Mouse (Mus musculus): ENCODE data around the gene Letm1.

Gene Letm1

GRCm38 (mm10) chr5:33706350-33706629 lies 76.3 kb downstream of the Letm1 start:
- DNase-seq (ENCODE audit: low read depth), result no peak

DNA sequence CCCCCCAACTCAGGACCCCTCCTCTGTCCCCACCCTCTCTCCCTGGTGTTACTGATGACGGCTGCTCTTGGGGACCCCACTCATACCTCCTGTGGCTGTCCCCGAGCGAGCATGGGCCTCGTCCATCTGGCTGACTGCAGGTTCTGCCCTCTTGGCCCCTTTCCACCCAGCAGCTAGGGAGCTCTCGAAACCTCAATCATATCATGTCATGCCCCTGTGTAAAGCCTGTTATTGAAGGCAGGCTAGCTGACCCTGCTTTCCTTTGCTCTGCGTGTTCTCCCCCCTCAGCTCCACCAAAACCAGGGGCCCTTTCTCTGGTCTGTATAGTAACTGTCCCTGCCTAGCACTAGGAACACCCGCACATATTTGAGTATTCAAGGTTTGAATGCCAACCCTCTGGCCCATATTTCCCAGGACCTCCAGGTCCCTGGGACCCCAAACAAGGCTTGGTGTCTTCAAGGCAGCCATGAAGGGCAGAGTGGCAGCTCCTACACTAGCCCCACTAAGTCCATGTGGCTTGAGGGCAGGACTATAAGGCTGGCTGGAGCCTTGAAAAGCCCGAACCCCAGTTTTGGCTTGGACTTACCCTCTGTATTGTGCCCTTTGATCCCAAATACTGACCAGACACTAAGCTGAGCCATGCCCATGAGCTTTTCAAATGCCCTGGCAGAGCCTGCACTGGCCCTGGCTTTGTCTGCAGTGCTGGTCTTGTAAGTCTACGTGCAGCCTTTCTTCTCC lies 76.8 kb downstream of the Letm1 start:
- no peak for DNase-seq (ENCODE audit: low read depth)

GRCm38 (mm10) chr5:33704945-33705611 lies 77.5 kb downstream of the Letm1 start:
- no peak for DNase-seq (ENCODE audit: low read depth)

DNA sequence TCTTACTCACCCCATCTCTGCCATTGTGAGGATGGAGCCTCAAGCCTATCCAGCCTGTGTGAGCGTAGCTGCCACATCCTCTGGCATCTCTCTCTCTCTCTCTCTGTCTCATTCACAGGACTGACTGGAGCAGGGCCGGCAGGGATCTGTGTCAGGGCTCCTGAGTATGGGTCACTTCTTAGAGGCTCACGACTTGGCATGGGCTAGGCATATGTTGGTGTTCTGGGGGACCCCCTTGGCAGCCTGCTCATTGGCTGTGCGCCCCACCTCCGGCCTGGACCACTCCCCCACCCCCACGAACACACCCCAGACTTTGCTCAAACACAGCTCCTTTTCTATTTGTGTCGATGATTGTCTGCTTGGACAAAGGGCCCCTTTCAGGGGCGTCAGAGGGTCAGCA lies 78.6 kb downstream of the Letm1 start:
- no peak for DNase-seq (ENCODE audit: low read depth)

- no peak for DNase-seq (ENCODE audit: low read depth)
Measured at GRCm38 (mm10) chr5:33701832-33702231, 80.8 kb downstream of the Letm1 start.

- no peak for DNase-seq (ENCODE audit: low read depth)
Measured at GRCm38 (mm10) chr5:33700010-33700409, 82.6 kb downstream of the Letm1 start.

- no peak for DNase-seq (ENCODE audit: low read depth)
Measured at GRCm38 (mm10) chr5:33698669-33699068, 83.9 kb downstream of the Letm1 start.

- DNase-seq (ENCODE audit: low read depth), result no peak
Measured at GRCm38 (mm10) chr5:33697947-33698512, 84.6 kb downstream of the Letm1 start.

GRCm38 (mm10) chr5:33697534-33697933 lies 85.1 kb downstream of the Letm1 start:
- DNase-seq (ENCODE audit: low read depth), result no peak

GRCm38 (mm10) chr5:33696430-33696829 lies 86.2 kb downstream of the Letm1 start:
- no peak for DNase-seq (ENCODE audit: low read depth)

GRCm38 (mm10) chr5:33695718-33696121 lies 86.9 kb downstream of the Letm1 start:
- no peak for DNase-seq (ENCODE audit: low read depth)

DNA sequence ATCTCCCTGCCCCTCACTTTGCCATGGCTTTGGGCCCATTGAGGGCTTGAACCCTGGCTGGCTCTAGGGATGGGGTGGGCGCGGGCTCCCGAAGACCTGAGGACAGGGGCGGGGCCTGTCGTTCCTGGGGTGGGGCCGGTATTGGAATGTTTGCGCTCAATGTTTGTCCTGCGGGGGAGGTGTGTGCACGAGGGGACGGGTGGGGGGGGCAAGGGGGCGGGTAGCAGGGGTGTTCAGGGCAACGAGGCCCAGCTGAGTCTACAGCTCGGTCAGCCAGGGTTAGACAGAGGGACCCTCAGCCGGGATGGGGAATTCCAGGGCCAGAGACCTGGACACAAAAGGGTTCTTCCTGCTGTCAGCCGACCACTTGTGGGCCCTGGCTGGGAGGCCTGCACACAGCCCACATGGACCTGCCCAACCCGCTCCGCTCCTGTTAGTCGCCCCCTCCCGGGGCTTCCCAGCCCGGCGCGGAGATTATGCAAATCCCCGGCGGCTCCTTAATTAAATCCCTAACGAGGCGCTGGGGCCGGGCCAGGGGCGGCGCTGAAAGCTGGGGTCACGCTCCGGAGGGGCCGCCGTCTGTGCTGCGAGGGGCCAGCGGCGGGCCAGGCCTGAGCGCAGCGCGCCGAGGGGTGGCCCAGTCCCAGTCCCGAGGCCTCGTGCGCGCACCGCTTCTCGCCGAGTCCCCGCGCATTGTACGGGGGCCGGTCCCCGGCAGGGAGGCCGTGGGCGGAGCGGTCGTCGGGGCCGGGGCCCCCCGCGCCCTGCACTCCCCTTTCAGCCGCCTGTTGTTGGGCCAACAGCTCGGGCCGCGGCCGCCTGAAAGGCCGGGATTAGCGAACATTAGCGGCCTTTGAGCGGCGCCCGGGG lies 87.5 kb downstream of the Letm1 start:
- DNase-seq (ENCODE audit: low read depth), result no peak

- DNase-seq (ENCODE audit: low read depth), result no peak
Measured at GRCm38 (mm10) chr5:33694461-33694847, 88.2 kb downstream of the Letm1 start.

GRCm38 (mm10) chr5:33692393-33692792 lies 90.2 kb downstream of the Letm1 start:
- no peak for DNase-seq (ENCODE audit: low read depth)

DNA sequence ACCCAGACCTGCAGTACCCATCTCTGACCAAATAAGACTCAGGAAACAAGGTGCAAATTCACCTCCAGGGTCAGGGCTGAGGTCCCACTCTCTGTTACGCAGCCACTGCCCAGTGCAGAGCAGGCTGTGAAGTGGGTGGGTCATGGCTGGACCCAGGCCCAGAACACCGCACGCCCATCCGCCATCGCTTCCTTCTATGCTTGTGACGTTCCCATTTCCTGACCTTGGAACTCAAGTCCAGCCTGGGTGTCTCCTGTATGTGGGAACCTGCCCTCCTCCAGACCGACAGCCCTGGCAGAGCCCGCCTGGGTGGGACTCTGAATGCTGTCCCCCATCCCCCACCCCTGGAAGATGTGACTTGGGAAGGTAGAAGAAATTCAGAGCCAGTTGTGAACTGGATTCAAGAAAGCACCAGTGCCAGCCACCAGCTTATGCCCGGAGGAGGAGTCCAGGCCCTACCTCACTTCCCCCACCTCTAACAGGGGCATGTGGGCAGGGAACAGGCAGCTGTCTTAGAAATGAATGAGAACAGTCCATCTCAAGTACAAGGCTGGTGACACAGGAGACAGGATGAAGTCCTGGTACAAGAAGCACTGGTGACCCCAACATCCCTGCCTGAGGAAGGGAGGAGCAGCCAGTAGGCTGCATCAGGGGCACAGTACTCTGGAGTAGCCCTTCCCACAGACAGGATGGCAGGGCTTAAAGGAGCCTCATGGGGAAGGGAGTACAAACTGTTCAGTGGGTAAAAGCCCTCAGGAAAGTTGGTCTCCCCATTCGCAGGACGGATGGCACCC lies 92.6 kb downstream of the Letm1 start:
- no peak for DNase-seq (ENCODE audit: low read depth)
